Mouse (Mus musculus) CH12.LX (cell line): ENCODE measurements around the gene Cald1. TPM values are rescaled to one million over a fixed set of nuclear protein-coding genes. Genes with fewer than 3 reads are reported as not detected.

ENCODE experiments used
- DNase-seq: peaks from one replicate; pipeline ENCODE4 v3.0.0-alpha.2; 2013; ENCODE audit errors: extremely low read depth
- H3K27ac ChIP-seq: 2 replicates; pipeline ENCODE4 v1.5.1; 2012; ENCODE audit warnings: low read depth, mild to moderate bottlenecking, control low read depth, moderate library complexity; ENCODE audit not compliant: insufficient read depth
- H3K27me3 ChIP-seq: replicated peaks from 2 replicates; pipeline ENCODE3; 2012; ENCODE audit warnings: inconsistent platforms
- H3K36me3 ChIP-seq, 2 experiments: replicated peaks in 1 of 2; 2 replicates each; pipeline versions ENCODE3 to v1.6.1; 2012; ENCODE audit warnings: inconsistent platforms in 1 of 2, low read length in 1 of 2, mild to moderate bottlenecking in 1 of 2, mixed read lengths in 1 of 2, moderate library complexity in 1 of 2; ENCODE audit not compliant: control insufficient read depth in 1 of 2, insufficient read depth in 1 of 2
- H3K4me1 ChIP-seq, 2 experiments: 2 replicates each; pipeline ENCODE4 v1.6.1; 2012; ENCODE audit warnings: inconsistent platforms in 1 of 2, moderate library complexity in 1 of 2; ENCODE audit not compliant: insufficient read depth in 2 of 2, control insufficient read depth in 1 of 2
- H3K4me2 ChIP-seq: 2 replicates; pipeline ENCODE4 v1.6.1; 2012; ENCODE audit warnings: low read depth, mild to moderate bottlenecking, control low read depth; ENCODE audit not compliant: poor library complexity, insufficient read depth, severe bottlenecking
- H3K4me3 ChIP-seq, 3 experiments: fragments of 150-350 bp in 1 of 3; sonication (generic) in 1 of 3; replicated peaks in 1 of 3; 2 replicates each; pipeline versions ENCODE3 to v1.5.1; 2011 to 2012; ENCODE audit warnings: low read depth in 2 of 3, low read length in 2 of 3, mild to moderate bottlenecking in 2 of 3, moderate library complexity in 2 of 3, control low read depth in 1 of 3, improper control_type of control experiment in 1 of 3, inconsistent platforms in 1 of 3, mixed read lengths in 1 of 3; ENCODE audit not compliant: poor library complexity in 1 of 3
- H3K79me2 ChIP-seq: replicated peaks from 2 replicates; pipeline ENCODE4 v1.6.1; 2012; ENCODE audit warnings: mild to moderate bottlenecking, moderate library complexity; ENCODE audit not compliant: control insufficient read depth, poor library complexity, insufficient read depth, severe bottlenecking; ENCODE audit errors: extremely low read depth
- H3K9ac ChIP-seq: 2 replicates; pipeline ENCODE4 v1.6.1; 2012; ENCODE audit warnings: low read depth, mild to moderate bottlenecking, control low read depth, moderate library complexity; ENCODE audit not compliant: insufficient read depth
- H3K9me3 ChIP-seq: replicated peaks from 2 replicates; pipeline ENCODE3; 2012; ENCODE audit warnings: low read length, inconsistent platforms, mixed read lengths
- CTCF ChIP-seq, 2 experiments: IDR thresholded peaks in 1 of 2; conservative IDR thresholded peaks in 1 of 2; 2 replicates each; pipeline ENCODE4 v1.5.1; 2011 to 2012; ENCODE audit warnings: low read depth in 2 of 2, low read length in 2 of 2, improper control_type of control experiment in 1 of 2, inconsistent platforms in 1 of 2, mild to moderate bottlenecking in 1 of 2, moderate library complexity in 1 of 2
- E2F4 ChIP-seq: IDR thresholded peaks from 2 replicates; pipeline ENCODE4 v1.6.1; 2011; ENCODE audit warnings: low read depth, low read length, improper control_type of control experiment; ENCODE audit not compliant: insufficient replicate concordance
- ELF1 ChIP-seq: IDR thresholded peaks from 2 replicates; pipeline ENCODE4 v1.6.1; 2014; ENCODE audit warnings: low read depth, mild to moderate bottlenecking, inconsistent platforms, low read length, improper control_type of control experiment
- ETS1 ChIP-seq: conservative IDR thresholded peaks from 2 replicates; pipeline ENCODE4 v1.6.1; 2012; ENCODE audit warnings: low read depth, mild to moderate bottlenecking, inconsistent platforms, low read length, improper control_type of control experiment, moderate library complexity
- JUN ChIP-seq: IDR thresholded peaks from 2 replicates; pipeline ENCODE4 v1.6.1; 2011; ENCODE audit warnings: low read depth, mild to moderate bottlenecking, low read length, improper control_type of control experiment, moderate library complexity; ENCODE audit not compliant: insufficient read depth
- MAX ChIP-seq: IDR thresholded peaks from 2 replicates; pipeline ENCODE4 v1.6.1; 2011; ENCODE audit warnings: low read length, improper control_type of control experiment
- MAZ ChIP-seq: IDR thresholded peaks from 2 replicates; pipeline ENCODE4 v1.6.1; 2012; ENCODE audit warnings: low read depth, mild to moderate bottlenecking, inconsistent platforms, low read length, improper control_type of control experiment, moderate library complexity
- MEF2A ChIP-seq: IDR thresholded peaks from 2 replicates; pipeline ENCODE4 v1.6.1; 2014; ENCODE audit warnings: low read depth, mild to moderate bottlenecking, inconsistent platforms, low read length, improper control_type of control experiment, borderline replicate concordance
- MXI1 ChIP-seq: IDR thresholded peaks from 2 replicates; pipeline ENCODE4 v1.6.1; 2011; ENCODE audit warnings: mild to moderate bottlenecking, low read depth, low read length, improper control_type of control experiment
- MYC ChIP-seq: IDR thresholded peaks from 2 replicates; pipeline ENCODE4 v1.6.1; 2011; ENCODE audit warnings: low read depth, mild to moderate bottlenecking, improper control_type of control experiment, low read length
- NELFE ChIP-seq: IDR thresholded peaks from 2 replicates; pipeline ENCODE4 v1.6.1; 2011; ENCODE audit warnings: low read depth, low read length, improper control_type of control experiment
- NRF1 ChIP-seq: IDR thresholded peaks from 2 replicates; pipeline ENCODE4 v1.6.1; 2014; ENCODE audit warnings: low read depth, mild to moderate bottlenecking, inconsistent platforms, low read length, improper control_type of control experiment, moderate library complexity
- PAX5 ChIP-seq: IDR thresholded peaks from 2 replicates; pipeline ENCODE4 v1.6.1; 2012; ENCODE audit warnings: low read length, inconsistent platforms, mixed read lengths
- SMC3 ChIP-seq: IDR thresholded peaks from 2 replicates; pipeline ENCODE4 v1.6.1; 2011; ENCODE audit warnings: low read depth, low read length, improper control_type of control experiment
- TBP ChIP-seq: conservative IDR thresholded peaks from 2 replicates; pipeline ENCODE4 v1.6.1; 2011; ENCODE audit warnings: low read depth, low read length, improper control_type of control experiment
- UBTF ChIP-seq: IDR thresholded peaks from 2 replicates; pipeline ENCODE4 v1.6.1; 2012; ENCODE audit warnings: low read depth, mild to moderate bottlenecking, inconsistent platforms, low read length, improper control_type of control experiment, moderate library complexity
- USF1 ChIP-seq: IDR thresholded peaks from 2 replicates; pipeline ENCODE4 v1.6.1; 2014; ENCODE audit warnings: low read depth, mild to moderate bottlenecking, inconsistent platforms, low read length, improper control_type of control experiment
- ZKSCAN1 ChIP-seq: IDR thresholded peaks from 2 replicates; pipeline ENCODE4 v1.6.1; 2012; ENCODE audit warnings: low read depth, inconsistent platforms, low read length, improper control_type of control experiment, borderline replicate concordance
- ZMIZ1 ChIP-seq: IDR thresholded peaks from 2 replicates; pipeline ENCODE4 v1.6.1; 2012; ENCODE audit warnings: low read depth, mild to moderate bottlenecking, inconsistent platforms, low read length, improper control_type of control experiment
- ZNF384 ChIP-seq: IDR thresholded peaks from 2 replicates; pipeline ENCODE4 v1.6.1; 2012; ENCODE audit warnings: low read depth, low read length, improper control_type of control experiment, inconsistent platforms
- dilution Hi-C: fragments of 300-500 bp; cut with MboI; formaldehyde crosslinking; loops from 2 replicates; pipeline ENCODE4 v1.14.3; 2020; ENCODE audit warnings: low sequenced_read_pairs; ENCODE audit not compliant: extremely low pct_unique_long_range_greater_than_20kb, extremely low pct_ligation_motif_present
- in situ Hi-C: fragments of 300-500 bp; cut with MboI; formaldehyde crosslinking; loops from 3 replicates; pipeline ENCODE4 v1.14.3; 2019; ENCODE audit warnings: low sequenced_read_pairs, low pct_ligation_motif_present, low pct_unique_long_range_greater_than_20kb, mixed read lengths
- polyA plus RNA-seq: library from polyadenylated mRNA; unstranded; fragments of >175 nt; gene quantifications from 2 replicates; pipeline ENCODE4 v1.2.1, GENCODE M21; 2012; ENCODE audit warnings: low read depth; ENCODE audit not compliant: insufficient read length
- total RNA-seq, 2 experiments: library from RNA; depleted of rRNA; stranded (reverse); fragments of 300-350 nt in 1 of 2; fragments of >200 nt in 1 of 2; gene quantifications; 2 replicates each; pipeline ENCODE4 v1.2.3; 2012 to 2014

Gene Cald1
- total and polyA plus RNA-seq, 3 experiments, result 0.55 to 4.0 (median 1.1) TPM

DNA sequence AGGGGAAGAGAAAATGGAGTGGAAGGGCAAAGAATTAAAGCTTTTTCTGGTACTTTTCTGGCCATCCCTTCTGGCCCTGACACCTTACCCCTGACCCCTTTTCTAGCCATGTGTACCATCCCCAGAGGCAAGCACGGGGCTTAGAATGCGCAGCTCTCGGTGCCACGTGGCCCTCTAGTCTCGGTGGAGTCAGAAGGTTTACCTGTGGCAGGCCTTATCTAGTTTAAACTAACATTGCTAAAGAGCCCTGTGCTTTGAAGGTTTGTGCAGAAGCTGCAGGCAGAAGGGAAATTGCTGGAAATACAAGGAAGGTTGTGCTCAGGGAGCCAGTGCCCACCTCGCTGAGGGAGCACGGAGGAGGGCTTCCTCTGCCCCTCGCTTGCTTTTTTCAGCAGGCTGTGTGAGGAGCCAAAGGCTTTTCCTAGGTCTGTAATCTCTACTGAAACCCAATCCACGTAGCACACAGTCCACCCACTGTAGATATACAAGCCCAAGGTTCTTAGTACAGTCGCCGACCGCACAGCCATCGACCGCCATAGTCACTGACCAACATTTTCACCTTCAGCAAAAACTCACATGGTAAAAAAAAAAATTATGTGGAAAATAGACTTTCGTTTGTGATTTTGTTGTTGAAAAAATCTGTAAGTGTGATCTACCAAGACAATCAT is 129.2 kb downstream of the Cald1 start:
- no peak overlapping the region for H3K9ac ChIP-seq
- H3K27me3 ChIP-seq, result no peaks in the 10 kb centered on the region
- DNase-seq, result no peak
- in situ Hi-C loops, result no loop called here
- H3K4me3 ChIP-seq, result no peak overlapping the region
- H3K27ac ChIP-seq, result no peak overlapping the region
- dilution Hi-C loops, result no loop called here
- H3K79me2 ChIP-seq, result no peaks in the 10 kb centered on the region
- no peaks in the 10 kb centered on the region for H3K36me3 ChIP-seq
- TF ChIP-seq ZNF384 (no peak), NELFE (no peak), ETS1 (no peak), NRF1 (no peak), ELF1 (no peak), MEF2A (no peak), SMC3 (no peak), E2F4 (no peak), USF1 (no peak), MYC (no peak), TBP (no peak), UBTF (no peak), CTCF (conservative IDR thresholded peaks at IDR 0.05 in 1 of 2, IDR thresholded peaks at IDR 0.05 in 1 of 2; ENCODE audit: low read depth in 2 of 2, low read length in 2 of 2) (no peak), MXI1 (no peak), ZKSCAN1 (no peak), MAX (no peak), JUN (no peak), ZMIZ1 (no peak), MAZ (no peak)
- TF ChIP-seq, all 38 proteins: peak for 0
- Histone ChIP-seq H3K9me3 (peaks cover 2% of the 10 kb centered on the region), H3K4me1 (peaks cover 8 to 27% of the 10 kb centered on the region in 2 experiments; a peak in 3 of 4 replicates), H3K4me2 (0 out of 2 replicates have a peak overlapping the region, but pooled peaks have one; percentile 10)

DNA sequence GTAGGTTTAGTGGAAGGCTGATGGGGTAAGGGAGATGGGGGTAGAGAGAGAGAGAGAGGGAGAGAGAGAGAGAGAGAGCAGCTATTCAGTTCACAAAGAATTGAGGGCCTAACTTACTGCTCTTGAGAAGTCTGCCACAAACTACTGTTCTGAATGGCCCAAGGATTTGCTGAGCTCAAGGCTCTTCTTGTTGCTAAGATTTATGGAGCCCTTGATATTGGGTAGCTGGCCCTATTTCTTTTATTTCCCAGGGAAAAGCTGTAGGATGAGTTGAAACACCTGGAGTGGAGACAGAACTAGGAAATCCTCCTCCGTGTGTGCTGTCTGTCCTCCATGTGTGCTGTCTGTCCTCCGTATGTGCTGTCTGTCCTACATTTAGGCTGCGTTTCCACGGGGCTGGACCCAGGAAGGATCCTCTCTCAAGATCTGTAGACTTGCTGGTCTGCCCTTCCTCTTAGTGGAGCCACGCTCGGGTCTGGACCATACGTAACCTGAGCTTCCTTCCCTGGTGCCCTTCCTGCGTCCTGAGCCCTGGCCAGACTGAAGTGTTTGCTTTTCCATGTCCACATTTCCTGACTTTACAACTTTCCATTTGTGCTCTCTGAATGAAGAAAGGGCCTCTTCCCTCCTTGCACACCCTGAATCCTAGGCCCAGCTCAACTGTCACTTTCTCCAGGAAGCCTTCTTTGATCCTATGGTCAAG is 131.3 kb downstream of the Cald1 start:
- Histone ChIP-seq H3K4me2 (no peak overlapping the region), H3K36me3 (no peaks in the 10 kb centered on the region), H3K4me3 (no peak overlapping the region), H3K27me3 (no peaks in the 10 kb centered on the region), H3K9ac (no peak overlapping the region), H3K79me2 (no peaks in the 10 kb centered on the region), H3K27ac (no peak overlapping the region), H3K9me3 (peaks cover 2% of the 10 kb centered on the region), H3K4me1 (peaks cover 2 to 14% of the 10 kb centered on the region in 2 experiments; a peak in 2 of 4 replicates)
- dilution Hi-C loops (no loop called here), in situ Hi-C loops (no loop called here)
- no peak for DNase-seq
- TF ChIP-seq MXI1, result no peak
- TF ChIP-seq PAX5, result no peak
